Mouse (Mus musculus): Measurements from ENCODE around the gene Bcl9l. TPM values are rescaled to one million over a fixed set of nuclear protein-coding genes. Genes with fewer than 3 reads are reported as not detected.
A peak's percentile ranks its signal among the peaks of the same experiment; 100 is the strongest.

The Bcl9l gene
- polyA plus RNA-seq, 1 experiment from 2014 or later, result 4.8 TPM

- Histone ChIP-seq H3K4me1 (replicated peaks; ENCODE audit: control insufficient read depth, insufficient read depth, low read length) (0 out of 2 replicates have a peak, but pooled peaks cover 12% of the 10 kb centered on the region), H3K4me2 (replicated peaks; ENCODE audit: low read depth) (no peak overlapping the region), H3K9me3 (ENCODE audit: control insufficient read depth) (no peaks in the 10 kb centered on the region), H3K27me3 (replicated peaks; ENCODE audit: control insufficient read depth, insufficient read depth, low read length) (no peaks in the 10 kb centered on the region), H3K27ac (ENCODE audit: low read depth, low read length) (no peak overlapping the region), H3K4me3 (ENCODE audit: low read depth, low read length) (no peak overlapping the region), H3K9ac (ENCODE audit: low read depth, low read length) (no peak overlapping the region), H3K36me3 (ENCODE audit: control insufficient read depth, insufficient read depth) (peaks cover 16% of the 10 kb centered on the region; the same call in 1 of the 2 replicates)
- 80% methylated on average over 3 of the region's 3 CpGs for WGBS
- ATAC-seq, result no peak
- no peak for TF ChIP-seq CTCF (IDR thresholded peaks at IDR 0.05; ENCODE audit: low read depth)
These were observed 30.0 kb downstream of the Bcl9l start for GRCm38 (mm10) chr9:44512717-44513003.

- Histone ChIP-seq H3K4me3 (ENCODE audit: low read depth, low read length) (no peak overlapping the region), H3K9ac (ENCODE audit: low read depth, low read length) (no peak overlapping the region), H3K4me1 (replicated peaks; ENCODE audit: control insufficient read depth, insufficient read depth, low read length) (0 out of 2 replicates have a peak, but pooled peaks cover 12% of the 10 kb centered on the region), H3K4me2 (replicated peaks; ENCODE audit: low read depth) (no peak overlapping the region), H3K9me3 (ENCODE audit: control insufficient read depth) (no peaks in the 10 kb centered on the region), H3K36me3 (ENCODE audit: control insufficient read depth, insufficient read depth) (peaks cover 12% of the 10 kb centered on the region; the same call in 1 of the 2 replicates), H3K27me3 (replicated peaks; ENCODE audit: control insufficient read depth, insufficient read depth, low read length) (no peaks in the 10 kb centered on the region), H3K27ac (ENCODE audit: low read depth, low read length) (no peak overlapping the region)
- TF ChIP-seq CTCF (IDR thresholded peaks at IDR 0.05; ENCODE audit: low read depth), result no peak
- no peak for ATAC-seq
- WGBS, result 87% methylated on average over 11 of the region's 11 CpGs
These were observed 30.5 kb downstream of the Bcl9l start for GRCm38 (mm10) chr9:44513121-44513520.

GRCm38 (mm10) chr9:44513610-44514009 lies 31.0 kb downstream of the Bcl9l start:
- Histone ChIP-seq H3K4me3 (ENCODE audit: low read depth, low read length) (no peak overlapping the region), H3K27me3 (replicated peaks; ENCODE audit: control insufficient read depth, insufficient read depth, low read length) (no peaks in the 10 kb centered on the region), H3K9me3 (ENCODE audit: control insufficient read depth) (no peaks in the 10 kb centered on the region), H3K9ac (ENCODE audit: low read depth, low read length) (no peak overlapping the region), H3K4me1 (replicated peaks; ENCODE audit: control insufficient read depth, insufficient read depth, low read length) (0 out of 2 replicates have a peak, but pooled peaks cover 12% of the 10 kb centered on the region), H3K4me2 (replicated peaks; ENCODE audit: low read depth) (no peak overlapping the region), H3K36me3 (ENCODE audit: control insufficient read depth, insufficient read depth) (peaks cover 7% of the 10 kb centered on the region; the same call in 1 of the 2 replicates), H3K27ac (ENCODE audit: low read depth, low read length) (no peak overlapping the region)
- no peak for TF ChIP-seq CTCF (IDR thresholded peaks at IDR 0.05; ENCODE audit: low read depth)
- ATAC-seq, result no peak
- WGBS, result 81% methylated on average over 20 of the region's 20 CpGs

GRCm38 (mm10) chr9:44514147-44514546 lies 31.5 kb downstream of the Bcl9l start:
- WGBS, result 90% methylated on average over 5 of the region's 5 CpGs
- no peak for ATAC-seq
- Histone ChIP-seq H3K27me3 (replicated peaks; ENCODE audit: control insufficient read depth, insufficient read depth, low read length) (no peaks in the 10 kb centered on the region), H3K4me3 (ENCODE audit: low read depth, low read length) (no peak overlapping the region), H3K9ac (ENCODE audit: low read depth, low read length) (no peak overlapping the region), H3K9me3 (ENCODE audit: control insufficient read depth) (no peaks in the 10 kb centered on the region), H3K4me1 (replicated peaks; ENCODE audit: control insufficient read depth, insufficient read depth, low read length) (0 out of 2 replicates have a peak, but pooled peaks cover 12% of the 10 kb centered on the region), H3K27ac (ENCODE audit: low read depth, low read length) (no peak overlapping the region), H3K4me2 (replicated peaks; ENCODE audit: low read depth) (no peak overlapping the region), H3K36me3 (ENCODE audit: control insufficient read depth, insufficient read depth) (peaks cover 1% of the 10 kb centered on the region; the same call in 1 of the 2 replicates)
- TF ChIP-seq CTCF (IDR thresholded peaks at IDR 0.05; ENCODE audit: low read depth), result no peak

GRCm38 (mm10) chr9:44515131-44515751 lies 32.6 kb downstream of the Bcl9l start:
- no peak overlapping the region for H3K4me3 ChIP-seq (ENCODE audit: low read depth, low read length)
- no peak for TF ChIP-seq CTCF (IDR thresholded peaks at IDR 0.05; ENCODE audit: low read depth)
- peak; percentile 87 for ATAC-seq
- no peaks in the 10 kb centered on the region for H3K9me3 ChIP-seq (ENCODE audit: control insufficient read depth)
- peak overlapping the region; percentile 41 for H3K27ac ChIP-seq (ENCODE audit: low read depth, low read length)
- H3K9ac ChIP-seq (ENCODE audit: low read depth, low read length), result no peak overlapping the region
- H3K4me2 ChIP-seq (replicated peaks; ENCODE audit: low read depth), result peak overlapping the region; percentile 30
- no peaks in the 10 kb centered on the region for H3K27me3 ChIP-seq (replicated peaks; ENCODE audit: control insufficient read depth, insufficient read depth, low read length)
- H3K36me3 ChIP-seq (ENCODE audit: control insufficient read depth, insufficient read depth), result no peaks in the 10 kb centered on the region
- 0 out of 2 replicates have a peak, but pooled peaks cover 8% of the 10 kb centered on the region for H3K4me1 ChIP-seq (replicated peaks; ENCODE audit: control insufficient read depth, insufficient read depth, low read length)
- 23% methylated on average over 12 of the region's 12 CpGs for WGBS

GRCm38 (mm10) chr9:44515891-44516290 lies 33.3 kb downstream of the Bcl9l start:
- Histone ChIP-seq H3K9me3 (ENCODE audit: control insufficient read depth) (no peaks in the 10 kb centered on the region), H3K4me2 (replicated peaks; ENCODE audit: low read depth) (peak overlapping the region; percentile 30), H3K27ac (ENCODE audit: low read depth, low read length) (peak overlapping the region; percentile 41; the same call in 1 of the 2 replicates), H3K36me3 (ENCODE audit: control insufficient read depth, insufficient read depth) (no peaks in the 10 kb centered on the region), H3K9ac (ENCODE audit: low read depth, low read length) (no peak overlapping the region), H3K27me3 (replicated peaks; ENCODE audit: control insufficient read depth, insufficient read depth, low read length) (no peaks in the 10 kb centered on the region), H3K4me3 (ENCODE audit: low read depth, low read length) (no peak overlapping the region), H3K4me1 (replicated peaks; ENCODE audit: control insufficient read depth, insufficient read depth, low read length) (0 out of 2 replicates have a peak, but pooled peaks cover 8% of the 10 kb centered on the region)
- ATAC-seq, result no peak
- 88% methylated on average over 5 of the region's 5 CpGs for WGBS
- no peak for TF ChIP-seq CTCF (IDR thresholded peaks at IDR 0.05; ENCODE audit: low read depth)
